Mouse (Mus musculus) ES-Bruce4 (cell line): ENCODE results near the gene Kat5. TPM values are rescaled to one million over a fixed set of nuclear protein-coding genes. Genes with fewer than 3 reads are reported as not detected.

Source experiments
- H3K27ac ChIP-seq: 2 replicates; pipeline ENCODE4 v1.5.1; 2012; ENCODE audit warnings: low read length, inconsistent platforms; ENCODE audit not compliant: insufficient read depth
- H3K27me3 ChIP-seq: 2 replicates; pipeline ENCODE4 v1.6.1; 2012; ENCODE audit warnings: mild to moderate bottlenecking, low read length, inconsistent platforms; ENCODE audit not compliant: control insufficient read depth, poor library complexity, insufficient read depth, severe bottlenecking
- H3K36me3 ChIP-seq: 2 replicates; pipeline ENCODE4 v1.6.1; 2012; ENCODE audit warnings: inconsistent platforms, mild to moderate bottlenecking, low read length, moderate library complexity; ENCODE audit not compliant: control insufficient read depth, poor library complexity, insufficient read depth, severe bottlenecking
- H3K4me1 ChIP-seq: one replicate; pipeline ENCODE4 v1.8.1; 2011; ENCODE audit warnings: low read length; ENCODE audit not compliant: control insufficient read depth, insufficient read depth
- H3K4me3 ChIP-seq: 2 replicates; pipeline ENCODE4 v1.5.1; 2011; ENCODE audit warnings: low read depth, mild to moderate bottlenecking, low read length
- H3K9ac ChIP-seq: 2 replicates; pipeline ENCODE4 v1.6.1; 2012; ENCODE audit warnings: low read depth, mild to moderate bottlenecking, inconsistent platforms; ENCODE audit not compliant: poor library complexity, severe bottlenecking
- H3K9me3 ChIP-seq: replicated peaks from 2 replicates; pipeline ENCODE4 v1.6.1; 2012; ENCODE audit warnings: mild to moderate bottlenecking, low read length, inconsistent platforms; ENCODE audit not compliant: control insufficient read depth, poor library complexity, insufficient read depth, severe bottlenecking
- CTCF ChIP-seq: IDR thresholded peaks from one replicate; pipeline ENCODE4 v1.8.1; 2011; ENCODE audit warnings: low read depth, low read length
- EP300 ChIP-seq: IDR thresholded peaks from 2 replicates; pipeline ENCODE4 v1.6.1; 2011; ENCODE audit warnings: low read depth, low read length; ENCODE audit not compliant: insufficient read depth
- POLR2A ChIP-seq: IDR thresholded peaks from one replicate; pipeline ENCODE4 v1.8.1; 2011; ENCODE audit warnings: low read length; ENCODE audit not compliant: insufficient read depth
- polyA plus RNA-seq: library from polyadenylated mRNA; stranded (reverse); fragments of >200 nt; gene quantifications from 2 replicates; pipeline ENCODE4 v1.2.4, GENCODE M21; 2011; ENCODE audit warnings: low read depth; ENCODE audit not compliant: missing spikeins, insufficient read depth, insufficient read length

The Kat5 gene
- polyA plus RNA-seq, 1 experiment, result 50.9 TPM

GRCm38 (mm10) chr19:5567180-5567533 is 42.9 kb downstream of the Kat5 start:
- H3K4me3 ChIP-seq, result peak overlapping the region; percentile 78
- peak overlapping the region; percentile 61 for H3K9ac ChIP-seq
- no peaks in the 10 kb centered on the region for H3K4me1 ChIP-seq
- no peaks in the 10 kb centered on the region for H3K27me3 ChIP-seq
- H3K9me3 ChIP-seq, result no peaks in the 10 kb centered on the region
- H3K27ac ChIP-seq, result 0 out of 2 replicates have a peak overlapping the region, but pooled peaks have one; percentile 17
- no peaks in the 10 kb centered on the region for H3K36me3 ChIP-seq
- no peak for TF ChIP-seq POLR2A

GRCm38 (mm10) chr19:5566316-5566715 is 43.7 kb downstream of the Kat5 start:
- Histone ChIP-seq H3K9ac (no peak overlapping the region; the same call in 1 of the 2 replicates), H3K4me1 (no peaks in the 10 kb centered on the region), H3K27me3 (no peaks in the 10 kb centered on the region), H3K4me3 (no peak overlapping the region), H3K9me3 (no peaks in the 10 kb centered on the region), H3K36me3 (no peaks in the 10 kb centered on the region), H3K27ac (no peak overlapping the region)
- TF ChIP-seq CTCF (no peak), EP300 (no peak), POLR2A (no peak)

- Histone ChIP-seq H3K9ac (no peak overlapping the region), H3K36me3 (no peaks in the 10 kb centered on the region), H3K27ac (no peak overlapping the region), H3K9me3 (no peaks in the 10 kb centered on the region), H3K4me3 (no peak overlapping the region), H3K4me1 (no peaks in the 10 kb centered on the region), H3K27me3 (peaks cover 5% of the 10 kb centered on the region)
- no peak for TF ChIP-seq EP300
- no peak for TF ChIP-seq CTCF
- TF ChIP-seq POLR2A, result no peak
Observed at GRCm38 (mm10) chr19:5562776-5563175, 47.3 kb downstream of the Kat5 start.

- Histone ChIP-seq H3K9ac (no peak overlapping the region), H3K27ac (no peak overlapping the region), H3K36me3 (no peaks in the 10 kb centered on the region), H3K9me3 (no peaks in the 10 kb centered on the region), H3K4me1 (no peaks in the 10 kb centered on the region), H3K27me3 (peaks cover 5% of the 10 kb centered on the region), H3K4me3 (no peak overlapping the region)
- TF ChIP-seq POLR2A (no peak), CTCF (no peak), EP300 (no peak)
Observed at GRCm38 (mm10) chr19:5561886-5562285, 48.2 kb downstream of the Kat5 start.

GRCm38 (mm10) chr19:5561252-5561790 is 48.7 kb downstream of the Kat5 start:
- Histone ChIP-seq H3K9me3 (no peaks in the 10 kb centered on the region), H3K4me1 (no peaks in the 10 kb centered on the region), H3K27ac (no peak overlapping the region), H3K36me3 (no peaks in the 10 kb centered on the region), H3K27me3 (peaks cover 5% of the 10 kb centered on the region), H3K9ac (peak overlapping the region; percentile 37; the same call in 1 of the 2 replicates), H3K4me3 (peak overlapping the region; percentile 56)
- TF ChIP-seq CTCF (no peak), EP300 (no peak), POLR2A (no peak)

- Histone ChIP-seq H3K36me3 (no peaks in the 10 kb centered on the region), H3K9me3 (no peaks in the 10 kb centered on the region), H3K4me3 (peak within 1 kb of the TSS; percentile 56), H3K9ac (peak within 1 kb of the TSS; percentile 37), H3K4me1 (no peaks in the 10 kb centered on the region), H3K27me3 (peaks cover 5% of the 10 kb centered on the region), H3K27ac (no peak within 1 kb of the TSS)
- TF ChIP-seq CTCF (no peak), EP300 (no peak), POLR2A (no peak)
Observed at GRCm38 (mm10) chr19:5560457-5561041, 49.5 kb downstream of the Kat5 start, which contains the start of gene Ovol1. Gene Ovol1, minus strand, starts transcription at chr19:5560646.
